Mouse (Mus musculus) erythroid progenitor cell, adult 5-6 weeks (primary cell): ENCODE results near the gene Siah2. TPM values are rescaled to one million over a fixed set of nuclear protein-coding genes. Genes with fewer than 3 reads are reported as not detected.
A peak's percentile ranks its signal among the peaks of the same experiment; 100 is the strongest.

Source experiments
- ATAC-seq: replicated peaks from 2 replicates; pipeline ENCODE4 v1.8.0; 2016; ENCODE audit warnings: moderate number of reproducible peaks, mild to moderate bottlenecking, moderate TSS enrichment, inconsistent platforms; ENCODE audit not compliant: poor library complexity, low FRiP score, severe bottlenecking
- total RNA-seq, 2 experiments: library from RNA; stranded (forward) in 1 of 2; stranded (reverse) in 1 of 2; fragments of 150-400 nt in 1 of 2; fragments of 186-747, 209-891 nt in 1 of 2; gene quantifications; 2 replicates each; pipeline versions ENCODE4 v1.2.3 to v1.2.4; 2015 to 2017; ENCODE audit warnings: low replicate concordance in 2 of 2

The Siah2 gene
- total RNA-seq, 2 experiments from 2014 or later: 1.2 to 2.1 TPM

GRCm38 (mm10) chr3:58696806-58697205, 4.6 kb upstream of the Siah2 start:
- no peak for ATAC-seq

GRCm38 (mm10) chr3:58695507-58695906, 3.3 kb upstream of the Siah2 start:
- no peak for ATAC-seq

GRCm38 (mm10) chr3:58695044-58695443, 2.8 kb upstream of the Siah2 start:
- ATAC-seq: no peak

- ATAC-seq: no peak
Measured at GRCm38 (mm10) chr3:58693331-58693730, 1.1 kb upstream of the Siah2 start.

GRCm38 (mm10) chr3:58691374-58691939, 743 bp downstream of the Siah2 start:
- no peak for ATAC-seq

- ATAC-seq: peak; percentile 46
Measured at GRCm38 (mm10) chr3:58690619-58691373, 1.4 kb downstream of the Siah2 start.

GRCm38 (mm10) chr3:58689721-58690120, 2.5 kb downstream of the Siah2 start:
- no peak for ATAC-seq

GRCm38 (mm10) chr3:58689105-58689504, 3.1 kb downstream of the Siah2 start:
- no peak for ATAC-seq

GRCm38 (mm10) chr3:58688551-58688950, 3.6 kb downstream of the Siah2 start:
- no peak for ATAC-seq

- no peak for ATAC-seq
Measured at GRCm38 (mm10) chr3:58686922-58687284, 5.3 kb downstream of the Siah2 start.

- no peak for ATAC-seq
Measured at GRCm38 (mm10) chr3:58686206-58686921, 5.8 kb downstream of the Siah2 start.

- no peak for ATAC-seq
Measured at GRCm38 (mm10) chr3:58685396-58685795, 6.8 kb downstream of the Siah2 start.

GRCm38 (mm10) chr3:58683346-58683745, 8.9 kb downstream of the Siah2 start:
- no peak for ATAC-seq

GRCm38 (mm10) chr3:58682336-58682735, 9.9 kb downstream of the Siah2 start:
- ATAC-seq: no peak

GRCm38 (mm10) chr3:58681831-58682230, 10.4 kb downstream of the Siah2 start:
- ATAC-seq: no peak

- ATAC-seq: no peak
Measured at GRCm38 (mm10) chr3:58680943-58681637, 11.1 kb downstream of the Siah2 start.

GRCm38 (mm10) chr3:58679996-58680395, 12.2 kb downstream of the Siah2 start:
- ATAC-seq: no peak

- ATAC-seq: no peak
Measured at GRCm38 (mm10) chr3:58678905-58679304, 13.3 kb downstream of the Siah2 start.

- no peak for ATAC-seq
Measured at GRCm38 (mm10) chr3:58678384-58678783, 13.8 kb downstream of the Siah2 start.

- no peak for ATAC-seq
Measured at GRCm38 (mm10) chr3:58677615-58678014, 14.6 kb downstream of the Siah2 start.
